Mouse (Mus musculus) cortical plate, adult 2 months (tissue): ENCODE results near the gene Zbtb43.

ENCODE experiments used
- CTCF ChIP-seq: fragments of 200-500 bp; IDR thresholded peaks from 2 replicates; pipeline ENCODE4 v1.5.1; 2011; ENCODE audit warnings: mild to moderate bottlenecking, control low read depth, low read length; ENCODE audit not compliant: insufficient read depth; ENCODE audit errors: extremely low read depth
- POLR2A ChIP-seq: fragments of 200-500 bp; IDR thresholded peaks from 2 replicates; pipeline ENCODE4 v1.6.1; 2011; ENCODE audit warnings: mild to moderate bottlenecking, low read length, control low read depth; ENCODE audit not compliant: insufficient read depth; ENCODE audit errors: extremely low read depth

GRCm38 (mm10) chr2:33487332-33487731, 19.0 kb upstream of the Zbtb43 start:
- TF ChIP-seq CTCF (no peak), POLR2A (no peak)
